Mouse (Mus musculus) liver, postnatal 0 days (tissue): ENCODE measurements around the gene Wdr13.

Experiments used
- CTCF ChIP-seq: sonication (generic); IDR thresholded peaks from 2 replicates; pipeline ENCODE4 v1.5.1; 2016; ENCODE audit warnings: antibody characterized with exemption, low read depth
- EP300 ChIP-seq: IDR thresholded peaks from 2 replicates; pipeline ENCODE4 v1.6.1; 2016; ENCODE audit warnings: antibody characterized with exemption, low read depth, mild to moderate bottlenecking

GRCm38 (mm10) chrX:8099435-8099834, 33.3 kb downstream of the Wdr13 start:
- no peak for TF ChIP-seq EP300
- TF ChIP-seq CTCF, result no peak
